Mouse (Mus musculus): ENCODE results near the gene Ccdc103. TPM values are rescaled to one million over a fixed set of nuclear protein-coding genes. Genes with fewer than 3 reads are reported as not detected.

The Ccdc103 gene
- total and polyA plus RNA-seq, 2 experiments from 2014 or later: 0.31 to 2.2 TPM

GRCm38 (mm10) chr11:102887433-102887832 lies 6.4 kb downstream of the Ccdc103 start:
- Histone ChIP-seq H3K4me1 (ENCODE audit: insufficient read depth, low read length) (no peaks in the 10 kb centered on the region), H3K4me3 (ENCODE audit: low read length) (no peak overlapping the region), H3K9ac (replicated peaks; ENCODE audit: low read length) (no peak overlapping the region), H3K27ac (no peak overlapping the region), H3K27me3 (ENCODE audit: insufficient read depth, low read length) (0 out of 2 replicates have a peak, but pooled peaks cover 3% of the 10 kb centered on the region), H3K36me3 (ENCODE audit: insufficient read depth, low read length) (no peaks in the 10 kb centered on the region), H3K9me3 (ENCODE audit: low read length) (no peaks in the 10 kb centered on the region), H3K4me2 (ENCODE audit: low read depth, low read length) (no peak overlapping the region)
- no peak for DNase-seq (ENCODE audit: low spot score)
- no peak for ATAC-seq
- WGBS: 83% methylated on average over 5 of the region's 5 CpGs
- no peak for TF ChIP-seq CTCF (IDR thresholded peaks at IDR 0.05; ENCODE audit: low read depth)

GRCm38 (mm10) chr11:102888135-102888534 lies 7.1 kb downstream of the Ccdc103 start:
- H3K4me1 ChIP-seq (ENCODE audit: insufficient read depth, low read length): 0 out of 2 replicates have a peak, but pooled peaks cover 2% of the 10 kb centered on the region
- peak; percentile 43; the same call in 1 of the 2 replicates for ATAC-seq
- H3K36me3 ChIP-seq (ENCODE audit: insufficient read depth, low read length): no peaks in the 10 kb centered on the region
- no peaks in the 10 kb centered on the region for H3K9me3 ChIP-seq (ENCODE audit: low read length)
- H3K27ac ChIP-seq: peak overlapping the region; percentile 71; the same call in 1 of the 2 replicates
- TF ChIP-seq CTCF (IDR thresholded peaks at IDR 0.05; ENCODE audit: low read depth): no peak
- peak; percentile 58 for DNase-seq (ENCODE audit: low spot score)
- peaks cover 5% of the 10 kb centered on the region; the same call in 1 of the 2 replicates for H3K27me3 ChIP-seq (ENCODE audit: insufficient read depth, low read length)
- no peak overlapping the region for H3K4me3 ChIP-seq (ENCODE audit: low read length)
- H3K4me2 ChIP-seq (ENCODE audit: low read depth, low read length): no peak overlapping the region
- H3K9ac ChIP-seq (replicated peaks; ENCODE audit: low read length): no peak overlapping the region
- WGBS: 41% methylated on average over 3 of the region's 3 CpGs

GRCm38 (mm10) chr11:102890096-102890495 lies 9.1 kb downstream of the Ccdc103 start:
- WGBS: 57% methylated on average over 5 of the region's 5 CpGs
- Histone ChIP-seq H3K36me3 (ENCODE audit: insufficient read depth, low read length) (no peaks in the 10 kb centered on the region), H3K27ac (no peak overlapping the region), H3K27me3 (ENCODE audit: insufficient read depth, low read length) (peaks cover 18% of the 10 kb centered on the region), H3K4me2 (ENCODE audit: low read depth, low read length) (no peak overlapping the region), H3K4me1 (ENCODE audit: insufficient read depth, low read length) (0 out of 2 replicates have a peak, but pooled peaks cover 4% of the 10 kb centered on the region), H3K9ac (replicated peaks; ENCODE audit: low read length) (no peak overlapping the region), H3K9me3 (ENCODE audit: low read length) (no peaks in the 10 kb centered on the region), H3K4me3 (ENCODE audit: low read length) (no peak overlapping the region)
- ATAC-seq (no peak), DNase-seq (ENCODE audit: low spot score) (no peak)
- TF ChIP-seq CTCF (IDR thresholded peaks at IDR 0.05; ENCODE audit: low read depth): no peak

GRCm38 (mm10) chr11:102893015-102893651 lies 12.1 kb downstream of the Ccdc103 start:
- 3% methylated on average over 43 of the region's 43 CpGs for WGBS
- H3K36me3 ChIP-seq (ENCODE audit: insufficient read depth, low read length): no peaks in the 10 kb centered on the region
- no peak overlapping the region for H3K27ac ChIP-seq
- peak; percentile 89 for TF ChIP-seq CTCF (IDR thresholded peaks at IDR 0.05; ENCODE audit: low read depth)
- peaks cover 4% of the 10 kb centered on the region; the same call in 1 of the 2 replicates for H3K4me1 ChIP-seq (ENCODE audit: insufficient read depth, low read length)
- H3K9me3 ChIP-seq (ENCODE audit: low read length): no peaks in the 10 kb centered on the region
- peaks cover 23% of the 10 kb centered on the region for H3K27me3 ChIP-seq (ENCODE audit: insufficient read depth, low read length)
- DNase-seq (ENCODE audit: low spot score) (peak; percentile 85), ATAC-seq (peak; percentile 69)
- H3K4me2 ChIP-seq (ENCODE audit: low read depth, low read length): peak overlapping the region; percentile 51
- peak overlapping the region; percentile 24; the same call in 1 of the 2 replicates for H3K9ac ChIP-seq (replicated peaks; ENCODE audit: low read length)
- H3K4me3 ChIP-seq (ENCODE audit: low read length): peak overlapping the region; percentile 27

- DNase-seq (ENCODE audit: low spot score) (no peak), ATAC-seq (no peak)
- 86% methylated on average over 4 of the region's 4 CpGs for WGBS
- Histone ChIP-seq H3K27me3 (ENCODE audit: insufficient read depth, low read length) (peaks cover 23% of the 10 kb centered on the region), H3K4me2 (ENCODE audit: low read depth, low read length) (no peak overlapping the region), H3K4me1 (ENCODE audit: insufficient read depth, low read length) (peaks cover 11% of the 10 kb centered on the region; the same call in 1 of the 2 replicates), H3K27ac (no peak overlapping the region), H3K9ac (replicated peaks; ENCODE audit: low read length) (no peak overlapping the region), H3K4me3 (ENCODE audit: low read length) (no peak overlapping the region), H3K9me3 (ENCODE audit: low read length) (no peaks in the 10 kb centered on the region), H3K36me3 (ENCODE audit: insufficient read depth, low read length) (no peaks in the 10 kb centered on the region)
- no peak for TF ChIP-seq CTCF (IDR thresholded peaks at IDR 0.05; ENCODE audit: low read depth)
These were observed 13.7 kb downstream of the Ccdc103 start for GRCm38 (mm10) chr11:102894716-102895115.

DNA sequence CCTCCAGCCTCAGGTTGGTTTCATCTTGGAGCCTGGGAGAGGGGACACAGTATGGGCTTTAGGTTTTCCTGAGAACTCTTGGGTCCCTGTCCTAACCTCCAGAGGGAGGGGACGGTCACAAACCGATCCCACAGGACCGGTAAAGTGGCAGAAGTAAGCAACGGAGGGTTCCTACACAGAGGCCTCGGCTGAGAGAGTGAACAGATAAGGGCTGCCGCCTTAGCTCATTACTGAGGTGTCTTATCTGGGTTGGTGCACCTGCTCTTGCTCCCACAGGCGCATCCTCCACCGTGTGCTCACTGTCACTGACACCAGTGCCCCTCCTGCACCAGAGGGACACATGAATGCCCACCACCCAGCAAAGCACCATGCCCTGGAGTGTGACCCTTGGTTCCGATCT lies 14.8 kb downstream of the Ccdc103 start:
- 82% methylated on average over 9 of the region's 9 CpGs for WGBS
- Histone ChIP-seq H3K27ac (no peak overlapping the region), H3K9me3 (ENCODE audit: low read length) (no peaks in the 10 kb centered on the region), H3K4me2 (ENCODE audit: low read depth, low read length) (0 out of 2 replicates have a peak overlapping the region, but pooled peaks have one; percentile 3), H3K27me3 (ENCODE audit: insufficient read depth, low read length) (peaks cover 23% of the 10 kb centered on the region), H3K4me3 (ENCODE audit: low read length) (no peak overlapping the region), H3K4me1 (ENCODE audit: insufficient read depth, low read length) (peaks cover 11% of the 10 kb centered on the region; the same call in 1 of the 2 replicates), H3K9ac (replicated peaks; ENCODE audit: low read length) (no peak overlapping the region), H3K36me3 (ENCODE audit: insufficient read depth, low read length) (no peaks in the 10 kb centered on the region)
- DNase-seq (ENCODE audit: low spot score) (no peak), ATAC-seq (no peak)
- TF ChIP-seq CTCF (IDR thresholded peaks at IDR 0.05; ENCODE audit: low read depth): no peak

- Histone ChIP-seq H3K4me1 (ENCODE audit: insufficient read depth, low read length) (peaks cover 11% of the 10 kb centered on the region; the same call in 1 of the 2 replicates), H3K36me3 (ENCODE audit: insufficient read depth, low read length) (no peaks in the 10 kb centered on the region), H3K4me2 (ENCODE audit: low read depth, low read length) (no peak overlapping the region), H3K4me3 (ENCODE audit: low read length) (no peak overlapping the region), H3K27me3 (ENCODE audit: insufficient read depth, low read length) (peaks cover 23% of the 10 kb centered on the region), H3K9ac (replicated peaks; ENCODE audit: low read length) (no peak overlapping the region), H3K27ac (peak overlapping the region; percentile 22; the same call in 1 of the 2 replicates), H3K9me3 (ENCODE audit: low read length) (no peaks in the 10 kb centered on the region)
- no peak for TF ChIP-seq CTCF (IDR thresholded peaks at IDR 0.05; ENCODE audit: low read depth)
- 66% methylated on average over 20 of the region's 20 CpGs for WGBS
- ATAC-seq: no peak
- DNase-seq (ENCODE audit: low spot score): no peak
These were observed 15.6 kb downstream of the Ccdc103 start for GRCm38 (mm10) chr11:102896641-102897040.

Measured in hindbrain, postnatal 0 days (tissue).